In the genomic region with DNA sequence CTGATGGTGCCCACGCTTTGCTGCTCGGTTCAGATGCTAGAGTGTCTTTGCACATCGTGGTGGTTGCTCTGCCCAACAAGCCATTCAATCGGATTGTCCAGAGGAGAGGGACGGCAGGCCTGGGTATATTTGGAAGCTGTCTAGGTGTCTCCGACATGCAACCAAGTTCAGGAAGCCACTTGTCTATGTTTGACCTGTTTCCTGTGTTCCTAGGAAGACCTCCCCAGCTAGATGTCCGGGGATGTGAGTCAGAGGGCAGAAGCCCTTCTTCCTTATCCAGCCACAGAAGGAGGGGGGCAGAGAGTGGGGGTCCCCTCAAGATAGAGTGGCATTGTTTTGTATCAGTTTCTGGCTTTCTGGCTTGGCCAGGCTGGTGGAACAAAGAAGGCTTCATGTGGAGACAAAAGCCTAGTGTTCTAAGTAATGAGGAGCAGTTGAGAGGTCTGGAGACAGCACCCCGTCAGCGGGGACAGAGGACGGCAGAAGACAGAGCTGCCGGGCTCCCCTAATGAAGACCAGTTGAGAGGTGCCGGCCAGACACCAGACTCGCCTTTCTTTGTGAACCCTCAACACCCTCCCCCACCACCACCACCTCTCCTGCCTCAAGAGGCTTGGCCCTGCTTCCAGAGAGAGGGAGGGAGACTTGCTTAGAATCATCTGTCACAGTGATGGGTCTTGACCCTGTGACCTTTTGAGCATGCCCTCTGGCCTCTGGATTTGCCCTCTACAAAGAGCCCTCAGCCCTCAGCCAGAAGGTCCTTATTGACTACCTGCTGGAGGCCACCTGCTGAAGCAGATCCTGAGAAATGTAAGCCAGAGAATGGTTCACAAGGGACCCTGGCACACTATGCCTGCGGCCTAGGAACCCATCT, we compare ENCODE assay signal across 18 mouse cellular contexts.
DNase-seq lines count a peak whose midpoint lies in the region; ATAC-seq and TF ChIP-seq lines count a peak whose summit lies in the region.
"Had no signal": no experiment of that assay in that cellular context is flagged by ENCODE, and none has a peak within 500 bp of the region (broad histone marks: within the 10 kb centered on the region; RNA-seq: fewer than 3 reads in every experiment).

No protein-coding gene starts in this region.

- no peaks in the 10 kb centered on the region for H3K4me1 ChIP-seq in intestine, embryonic 14.5 days (replicated peaks; ENCODE audit: control insufficient read depth, insufficient read depth, low read length)
- no peaks in the 10 kb centered on the region for H3K4me1 ChIP-seq in intestine, postnatal 0 days (replicated peaks; ENCODE audit: control insufficient read depth, insufficient read depth, low read length)
- H3K4me1 ChIP-seq in stomach, embryonic 14.5 days (ENCODE audit: control insufficient read depth, insufficient read depth, low read length) = no peaks in the 10 kb centered on the region
- no peaks in the 10 kb centered on the region for H3K4me1 ChIP-seq in stomach, postnatal 0 days (replicated peaks; ENCODE audit: control insufficient read depth, insufficient read depth)
- no peaks in the 10 kb centered on the region for H3K4me1 ChIP-seq in embryonic facial prominence, embryonic 14.5 days (ENCODE audit: control insufficient read depth, insufficient read depth, low read length)
- H3K4me1 ChIP-seq: forebrain, embryonic 12.5 days; heart, embryonic 15.5 days; hindbrain, embryonic 13.5 days; megakaryocyte, embryonic 14.5 days had no signal

- TF ChIP-seq EP300 in stomach, postnatal 0 days (optimal IDR thresholded peaks at IDR 0.05) = no peak

- no peaks in the 10 kb centered on the region for H3K36me3 ChIP-seq in intestine, embryonic 14.5 days (ENCODE audit: control insufficient read depth, insufficient read depth, low read length)
- H3K36me3 ChIP-seq in intestine, postnatal 0 days (ENCODE audit: control insufficient read depth, insufficient read depth) = no peaks in the 10 kb centered on the region
- H3K36me3 ChIP-seq in stomach, embryonic 14.5 days (ENCODE audit: control insufficient read depth, insufficient read depth, low read length) = no peaks in the 10 kb centered on the region
- no peaks in the 10 kb centered on the region for H3K36me3 ChIP-seq in stomach, postnatal 0 days (ENCODE audit: control insufficient read depth, insufficient read depth, low read length)
- H3K36me3 ChIP-seq in embryonic facial prominence, embryonic 14.5 days (ENCODE audit: control insufficient read depth, insufficient read depth, low read length) = no peaks in the 10 kb centered on the region
- H3K36me3 ChIP-seq: forebrain, embryonic 12.5 days; heart, embryonic 15.5 days; hindbrain, embryonic 13.5 days had no signal

- peak; percentile 66; the same call in 1 of the 2 replicates for ATAC-seq in intestine, embryonic 14.5 days (replicated peaks; ENCODE audit: low FRiP score, low TSS enrichment, low read depth)
- no peak for ATAC-seq in intestine, postnatal 0 days
- 0 out of 2 replicates have a peak, but pooled peaks have one; percentile 56 for ATAC-seq in stomach, embryonic 14.5 days (ENCODE audit: insufficient number of reproducible peaks, insufficient read depth, low FRiP score, low read depth)
- no peak for ATAC-seq in stomach, postnatal 0 days (ENCODE audit: low FRiP score, low TSS enrichment)
- ATAC-seq in embryonic facial prominence, embryonic 14.5 days (ENCODE audit: low read depth) = 0 out of 2 replicates have a peak, but pooled peaks have one; percentile 26

- 58% methylated on average over 14 of the region's 14 CpGs for WGBS in intestine, embryonic 14.5 days
- 69% methylated on average over 14 of the region's 14 CpGs for WGBS in intestine, postnatal 0 days
- 64% methylated on average over 14 of the region's 14 CpGs for WGBS in stomach, embryonic 14.5 days
- WGBS in stomach, postnatal 0 days = 69% methylated on average over 14 of the region's 14 CpGs
- WGBS in embryonic facial prominence, embryonic 14.5 days = 43% methylated on average over 14 of the region's 14 CpGs

- no peak for TF ChIP-seq CTCF in intestine, postnatal 0 days (IDR thresholded peaks at IDR 0.05; ENCODE audit: low read depth)
- TF ChIP-seq CTCF in stomach, postnatal 0 days (IDR thresholded peaks at IDR 0.05; ENCODE audit: low read depth) = no peak

- no peak overlapping the region for H3K4me2 ChIP-seq in intestine, embryonic 14.5 days (ENCODE audit: low read length)
- H3K4me2 ChIP-seq in intestine, postnatal 0 days (replicated peaks; ENCODE audit: low read depth) = no peak overlapping the region
- no peak overlapping the region for H3K4me2 ChIP-seq in stomach, embryonic 14.5 days (replicated peaks; ENCODE audit: low read depth, low read length)
- no peak overlapping the region for H3K4me2 ChIP-seq in stomach, postnatal 0 days (replicated peaks; ENCODE audit: low read depth)
- no peak overlapping the region for H3K4me2 ChIP-seq in embryonic facial prominence, embryonic 14.5 days (ENCODE audit: low read depth, low read length)
- H3K4me2 ChIP-seq: forebrain, embryonic 12.5 days; heart, embryonic 15.5 days; hindbrain, embryonic 13.5 days had no signal

- DNase-seq in intestine, embryonic 14.5 days (ENCODE audit: low spot score) = no peak
- no peak for DNase-seq in stomach, postnatal 0 days (ENCODE audit: low spot score)
- no peak for DNase-seq in embryonic facial prominence, embryonic 14.5 days (ENCODE audit: low spot score)
- no peak for DNase-seq in right cerebral cortex, postnatal 36 days (ENCODE audit: low spot score in 2 of 2)
- DNase-seq in spleen, postnatal 4 days (ENCODE audit: low spot score in 2 of 2) = no peak
- no peak for DNase-seq in cerebellum, postnatal 36 days
- DNase-seq: B cell, adult 2 months; cerebellum, adult 9-10 months; heart, adult 18-20 months; kidney, adult 11 months; right cerebral cortex, postnatal 14 days had no signal

- H3K27me3 ChIP-seq in intestine, embryonic 14.5 days (replicated peaks; ENCODE audit: control insufficient read depth, insufficient read depth, low read length) = no peaks in the 10 kb centered on the region
- no peaks in the 10 kb centered on the region for H3K27me3 ChIP-seq in intestine, postnatal 0 days (replicated peaks; ENCODE audit: control insufficient read depth, insufficient read depth, low read length)
- H3K27me3 ChIP-seq in stomach, embryonic 14.5 days (ENCODE audit: control insufficient read depth, insufficient read depth, low read length) = no peaks in the 10 kb centered on the region
- H3K27me3 ChIP-seq in stomach, postnatal 0 days (ENCODE audit: control insufficient read depth, insufficient read depth, low read length) = no peaks in the 10 kb centered on the region
- no peaks in the 10 kb centered on the region for H3K27me3 ChIP-seq in embryonic facial prominence, embryonic 14.5 days (replicated peaks; ENCODE audit: control insufficient read depth, insufficient read depth, low read length)
- H3K27me3 ChIP-seq: forebrain, embryonic 12.5 days; heart, embryonic 15.5 days; hindbrain, embryonic 13.5 days; megakaryocyte, embryonic 14.5 days had no signal

- H3K9me3 ChIP-seq in intestine, embryonic 14.5 days (ENCODE audit: control insufficient read depth, low read length) = no peaks in the 10 kb centered on the region
- no peaks in the 10 kb centered on the region for H3K9me3 ChIP-seq in intestine, postnatal 0 days (ENCODE audit: control insufficient read depth)
- H3K9me3 ChIP-seq in stomach, embryonic 14.5 days (ENCODE audit: control insufficient read depth, low read depth, low read length) = no peaks in the 10 kb centered on the region
- no peaks in the 10 kb centered on the region for H3K9me3 ChIP-seq in stomach, postnatal 0 days (ENCODE audit: control insufficient read depth, low read length)
- no peaks in the 10 kb centered on the region for H3K9me3 ChIP-seq in embryonic facial prominence, embryonic 14.5 days (ENCODE audit: control insufficient read depth, low read length)
- H3K9me3 ChIP-seq: forebrain, embryonic 12.5 days; heart, embryonic 15.5 days; hindbrain, embryonic 13.5 days had no signal

- H3K9ac ChIP-seq in intestine, embryonic 14.5 days (ENCODE audit: low read length) = no peak overlapping the region
- no peak overlapping the region for H3K9ac ChIP-seq in intestine, postnatal 0 days (ENCODE audit: low read depth, low read length)
- no peak overlapping the region for H3K9ac ChIP-seq in stomach, embryonic 14.5 days (replicated peaks; ENCODE audit: low read depth, low read length)
- H3K9ac ChIP-seq in stomach, postnatal 0 days (ENCODE audit: low read length) = no peak overlapping the region
- no peak overlapping the region for H3K9ac ChIP-seq in embryonic facial prominence, embryonic 14.5 days (ENCODE audit: low read depth, low read length)
- H3K9ac ChIP-seq: forebrain, embryonic 12.5 days; heart, embryonic 15.5 days; hindbrain, embryonic 13.5 days; liver, embryonic 14.5 days had no signal

- H3K27ac ChIP-seq in intestine, embryonic 14.5 days (ENCODE audit: low read depth) = no peak overlapping the region
- no peak overlapping the region for H3K27ac ChIP-seq in intestine, postnatal 0 days (ENCODE audit: low read depth, low read length)
- no peak overlapping the region for H3K27ac ChIP-seq in stomach, embryonic 14.5 days (ENCODE audit: low read length)
- H3K27ac ChIP-seq in stomach, postnatal 0 days (replicated peaks) = no peak overlapping the region
- no peak overlapping the region for H3K27ac ChIP-seq in embryonic facial prominence, embryonic 14.5 days (replicated peaks; ENCODE audit: low read depth, low read length)
- H3K27ac ChIP-seq: forebrain, embryonic 12.5 days; heart, embryonic 15.5 days; hindbrain, embryonic 13.5 days; liver, embryonic 14.5 days had no signal

- H3K4me3 ChIP-seq in intestine, embryonic 14.5 days (ENCODE audit: low read depth, low read length) = no peak overlapping the region
- no peak overlapping the region for H3K4me3 ChIP-seq in intestine, postnatal 0 days (ENCODE audit: low read depth, low read length)
- H3K4me3 ChIP-seq in stomach, embryonic 14.5 days (ENCODE audit: low read depth, low read length) = no peak overlapping the region
- H3K4me3 ChIP-seq in stomach, postnatal 0 days (ENCODE audit: low read depth, low read length) = no peak overlapping the region
- no peak overlapping the region for H3K4me3 ChIP-seq in embryonic facial prominence, embryonic 14.5 days (ENCODE audit: low read depth, low read length)
- H3K4me3 ChIP-seq: forebrain, embryonic 12.5 days; heart, embryonic 15.5 days; hindbrain, embryonic 13.5 days; megakaryocyte, embryonic 14.5 days had no signal

Comparison
In these comparisons a context has a peak if more than half of its experiments do, and no peak if none do; other contexts are left out.
1. ATAC-seq: peak in intestine, embryonic 14.5 days (single experiment), stomach, embryonic 14.5 days (single experiment) and embryonic facial prominence, embryonic 14.5 days (single experiment); none in intestine, postnatal 0 days (single experiment) and stomach, postnatal 0 days (single experiment).